Comparison of ENCODE assay signal across 15 mouse cellular contexts in genomic region chr3:51231499-51231898, GRCm38 (mm10). TPM values are rescaled to one million over a fixed set of nuclear protein-coding genes. Genes with fewer than 3 reads are reported as not detected.
A peak's percentile ranks its signal among the peaks of the same experiment; 100 is the strongest.
DNase-seq lines count a peak whose midpoint lies in the region; ATAC-seq and TF ChIP-seq lines count a peak whose summit lies in the region.
"Had no signal": no experiment of that assay in that cellular context is flagged by ENCODE, and none has a peak within 500 bp of the region (broad histone marks: within the 10 kb centered on the region; RNA-seq: fewer than 3 reads in every experiment).

No protein-coding gene starts in this region.

- no peak overlapping the region for H3K4me3 ChIP-seq in gastrocnemius, adult 2 months
- no peak overlapping the region for H3K4me3 ChIP-seq in layer of hippocampus, adult 2 months
- H3K4me3 ChIP-seq in liver, postnatal 0 days (ENCODE audit: low read depth, low read length), result no peak overlapping the region
- H3K4me3 ChIP-seq: embryonic facial prominence, embryonic 12.5 days; limb, embryonic 15.5 days had no signal

- no peaks in the 10 kb centered on the region for H3K27me3 ChIP-seq in liver, postnatal 0 days (ENCODE audit: insufficient read depth, low read length)
- H3K27me3 ChIP-seq: embryonic facial prominence, embryonic 12.5 days; limb, embryonic 15.5 days had no signal

- intact Hi-C loops in gastrocnemius, adult 2 months (cut with DNase I), result loop anchor here (5.0 kb wide), 1 partner anchor 176 kb away; the partner anchor contains the start of gene Ndufc1
- intact Hi-C loops in gastrocnemius, postnatal 14 days (cut with DNase I; ENCODE audit: low total_unique reads), result no loop called here

- H3K9me3 ChIP-seq in liver, postnatal 0 days (ENCODE audit: low read length), result no peaks in the 10 kb centered on the region
- H3K9me3 ChIP-seq: embryonic facial prominence, embryonic 12.5 days; limb, embryonic 15.5 days had no signal

- peak; percentile 32; the same call in 1 of the 2 replicates for ATAC-seq in erythroblast, adult 5-6 weeks (replicated peaks; ENCODE audit: low FRiP score, poor library complexity, severe bottlenecking)
- ATAC-seq in liver, postnatal 0 days, result no peak
- ATAC-seq: hindbrain, postnatal 0 days; midbrain, embryonic 16.5 days had no signal

- H3K4me1 ChIP-seq in liver, postnatal 0 days (ENCODE audit: insufficient read depth), result peaks cover 56% of the 10 kb centered on the region

- H3K27ac ChIP-seq in gastrocnemius, adult 2 months, result peak overlapping the region; percentile 93
- H3K27ac ChIP-seq in layer of hippocampus, adult 2 months, result peak overlapping the region; percentile 74
- H3K27ac ChIP-seq in liver, postnatal 0 days (ENCODE audit: low read depth), result peak overlapping the region; percentile 92
- H3K27ac ChIP-seq: embryonic facial prominence, embryonic 12.5 days; limb, embryonic 15.5 days had no signal

- WGBS in liver, postnatal 0 days (ENCODE audit: insufficient replicate concordance), result 27% methylated on average over 3 of the region's 3 CpGs

- peak overlapping the region; percentile 47 for H3K9ac ChIP-seq in liver, postnatal 0 days (replicated peaks)
- H3K9ac ChIP-seq: embryonic facial prominence, embryonic 12.5 days; limb, embryonic 15.5 days had no signal

- H3K36me3 ChIP-seq in liver, postnatal 0 days (replicated peaks; ENCODE audit: insufficient read depth, low read length), result no peaks in the 10 kb centered on the region; the same call in 1 of the 2 replicates
- H3K36me3 ChIP-seq: embryonic facial prominence, embryonic 12.5 days; limb, embryonic 15.5 days had no signal

- TF ChIP-seq CTCF in gastrocnemius, adult 2 months (IDR thresholded peaks at IDR 0.05), result no peak
- TF ChIP-seq CTCF in layer of hippocampus, adult 2 months (conservative IDR thresholded peaks at IDR 0.05), result no peak
- TF ChIP-seq CTCF in liver, postnatal 0 days (IDR thresholded peaks at IDR 0.05; ENCODE audit: low read depth), result no peak

- TF ChIP-seq EP300 in liver, postnatal 0 days (IDR thresholded peaks at IDR 0.05; ENCODE audit: low read depth), result peak; percentile 55

- H3K4me2 ChIP-seq in liver, postnatal 0 days (ENCODE audit: low read depth, low read length), result peak overlapping the region; percentile 56
- H3K4me2 ChIP-seq: embryonic facial prominence, embryonic 12.5 days; limb, embryonic 15.5 days had no signal

- DNase-seq in gastrocnemius, adult 2 months, result no peak
- DNase-seq in gastrocnemius, postnatal 14 days, result no peak
- no peak for DNase-seq in layer of hippocampus, adult 2 months (ENCODE audit: low spot score in 2 of 2)
- DNase-seq in layer of hippocampus, adult 18-20 months (ENCODE audit: low spot score in 2 of 2), result no peak
- no peak for DNase-seq in liver, postnatal 0 days
- DNase-seq in gastrocnemius, postnatal 10 days, result no peak
- DNase-seq in left cerebral cortex, adult 11 months (ENCODE audit: low spot score), result no peak
- DNase-seq: adrenal gland, adult 2 months; cerebellum, adult 18-20 months; spleen, adult 18-20 months had no signal

RNA-seq across cellular contexts. Expression of gene Noct, which starts 7.3 kb away (rescaled TPM):
- 10 to 100 TPM; 23.7 to 34.3 TPM for total RNA-seq in gastrocnemius, adult 2 months (2021)
- 10 to 100 TPM; 17.0 to 35.4 TPM for total RNA-seq in gastrocnemius, postnatal 14 days (2021)
- total RNA-seq in layer of hippocampus, adult 2 months (2021), result 10 to 100 TPM; 57.2 to 61.0 TPM
- total RNA-seq in layer of hippocampus, adult 18-20 months (2021), result 10 to 100 TPM; 59.5 to 60.3 TPM
- 39.6 and 43.5 TPM in 2 replicates for total RNA-seq in erythroblast, adult 5-6 weeks (2015; ENCODE audit: low replicate concordance)
- 27.3 and 31.4 TPM in 2 replicates for total RNA-seq in erythroblast, adult 5-6 weeks (2017; ENCODE audit: low replicate concordance)
- 8.5 and 11.4 TPM in 2 replicates for polyA plus RNA-seq in liver, postnatal 0 days (2015; fragmentation: Nextera tagmentation; extraction: Ambion mirVana)
- 10 to 100 TPM; 11.0 to 14.3 TPM for total RNA-seq in gastrocnemius, postnatal 10 days (2021)
